Mouse (Mus musculus): ENCODE measurements around the gene Pigk.
"Not testable (repeated sequence)": the region's sequence is repeated elsewhere in the genome, so short reads cannot be mapped to it uniquely, and the experiment has no call there.

Pigk gene

DNA sequence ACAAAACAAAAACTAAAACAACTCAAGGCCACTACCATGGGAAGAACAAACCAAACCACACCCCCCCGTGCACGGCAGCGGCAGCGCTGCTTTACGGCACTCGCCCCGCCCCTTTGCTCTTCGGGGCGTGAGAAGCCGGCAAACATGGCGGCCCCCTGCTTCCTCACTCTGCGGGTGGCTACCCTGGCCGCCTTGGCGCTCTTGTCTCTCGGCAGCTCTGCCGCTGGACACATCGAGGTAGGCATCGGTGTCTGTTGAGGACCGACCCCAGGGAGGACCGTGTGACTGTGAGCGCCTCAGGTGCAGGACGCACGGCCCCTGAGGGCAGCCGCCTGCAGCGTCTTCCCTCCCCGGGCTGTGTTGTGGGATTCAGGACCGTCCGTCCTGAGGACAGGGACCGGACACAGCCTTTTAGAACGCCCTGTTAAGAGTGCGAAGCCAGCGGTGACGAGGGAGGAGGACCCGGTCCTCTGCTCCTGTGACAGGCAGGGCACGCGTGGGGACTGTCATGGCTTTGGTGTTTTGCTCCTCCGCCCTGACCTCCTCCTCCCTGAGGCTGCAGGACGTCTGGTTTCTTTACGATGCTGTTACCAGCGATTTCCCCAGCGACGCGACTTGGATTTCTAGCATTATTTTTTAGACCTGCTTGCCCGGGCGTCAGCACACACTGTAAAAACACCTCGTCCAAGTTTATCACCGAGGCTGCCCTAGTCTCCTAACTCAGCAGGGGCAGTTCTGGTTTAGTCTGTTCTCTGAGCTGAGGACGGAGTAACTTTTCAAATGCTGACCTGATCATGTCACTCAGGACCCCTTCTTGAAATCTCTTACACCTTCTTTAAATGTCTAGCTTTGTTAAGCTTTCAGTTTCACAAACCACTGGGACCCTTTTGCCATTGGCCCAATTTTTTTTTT lies at the start of gene Pigk:
Pigk (plus strand) TSS at position 110 of the 912 bp plus-strand sequence.
- DNase-seq, result peak; percentile 90

DNA sequence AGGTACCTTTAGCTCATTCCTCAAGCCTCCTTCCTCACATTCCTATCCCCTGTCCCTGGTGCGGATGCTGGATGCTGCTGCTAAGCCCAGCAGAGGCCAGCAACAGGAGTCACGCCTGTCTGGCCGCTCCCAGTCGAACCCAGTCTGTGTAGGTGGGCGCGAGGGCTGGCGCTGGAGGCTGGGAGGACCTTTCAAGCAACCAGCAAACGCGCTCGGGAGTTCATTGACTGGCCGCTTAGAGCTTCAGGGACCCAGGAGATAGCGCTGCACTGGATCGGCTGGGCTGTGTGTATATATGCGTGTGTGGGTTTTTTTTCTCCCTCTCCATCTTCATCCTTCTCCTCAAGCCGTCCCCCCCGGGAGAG lies 46.9 kb upstream of the Pigk start:
- no peak for DNase-seq

DNA sequence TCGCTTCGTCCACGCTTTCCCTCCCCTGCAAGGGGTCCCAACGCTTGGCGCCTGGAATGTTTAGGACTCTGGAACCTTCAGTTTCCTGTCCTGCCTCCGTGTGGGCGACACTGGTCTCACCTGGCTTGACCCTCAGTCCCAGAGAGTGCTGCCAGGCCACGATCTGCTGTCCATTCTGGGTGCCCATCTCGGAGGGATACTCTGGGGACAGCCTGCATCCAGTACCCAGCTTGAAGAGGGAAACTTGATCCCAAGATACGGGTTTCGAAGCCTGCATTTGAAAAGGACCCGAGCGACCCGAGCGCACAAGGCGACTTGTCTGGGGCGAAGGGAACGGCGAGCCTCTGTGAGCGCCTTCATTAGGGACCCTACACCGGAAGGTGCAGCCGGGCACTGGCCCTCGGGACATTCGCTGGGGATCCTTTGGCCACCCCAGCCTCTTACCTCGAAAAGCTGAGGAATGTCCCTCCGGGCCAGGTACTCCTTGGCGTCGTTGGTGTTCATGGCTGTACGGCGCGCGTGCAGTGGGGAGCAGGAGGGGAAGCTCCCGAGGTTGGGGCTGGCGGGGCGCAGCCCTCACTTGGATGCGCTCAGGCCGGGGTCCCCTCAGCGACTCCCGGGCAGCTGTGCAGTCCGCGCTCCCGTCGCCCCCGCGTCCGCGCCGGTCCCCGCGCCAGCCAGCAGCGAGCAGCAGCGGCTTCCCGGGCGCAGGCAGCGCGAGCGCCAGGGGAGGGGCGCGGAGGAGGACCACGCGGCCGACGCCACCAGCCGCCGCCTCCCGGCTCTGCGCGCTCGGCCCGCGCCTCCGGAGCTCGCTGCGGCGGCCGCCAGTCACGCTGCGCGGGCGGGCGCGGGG lies 46.3 kb upstream of the Pigk start:
- peak; percentile 18 for DNase-seq

DNA sequence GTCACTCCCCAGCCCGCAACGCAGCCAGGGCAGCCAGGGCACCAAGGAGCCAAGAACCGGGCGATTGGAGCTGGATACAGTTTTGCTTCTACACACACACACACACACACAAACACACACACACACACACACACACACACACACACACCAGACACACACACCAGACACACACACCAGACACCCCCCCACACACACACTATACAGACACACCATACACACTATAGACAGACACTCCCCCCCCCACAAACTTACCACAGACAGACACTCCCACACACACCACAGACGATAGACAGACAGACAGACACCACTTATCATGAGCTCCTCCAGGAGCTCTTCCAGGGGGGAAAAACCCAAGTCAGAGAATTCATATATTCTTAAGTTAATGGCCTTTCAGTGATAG lies 45.7 kb upstream of the Pigk start, which contains the start of gene Ak5:
Ak5 (minus strand) TSS at position 122 of the 400 bp plus-strand sequence.
- no peak for DNase-seq

DNA sequence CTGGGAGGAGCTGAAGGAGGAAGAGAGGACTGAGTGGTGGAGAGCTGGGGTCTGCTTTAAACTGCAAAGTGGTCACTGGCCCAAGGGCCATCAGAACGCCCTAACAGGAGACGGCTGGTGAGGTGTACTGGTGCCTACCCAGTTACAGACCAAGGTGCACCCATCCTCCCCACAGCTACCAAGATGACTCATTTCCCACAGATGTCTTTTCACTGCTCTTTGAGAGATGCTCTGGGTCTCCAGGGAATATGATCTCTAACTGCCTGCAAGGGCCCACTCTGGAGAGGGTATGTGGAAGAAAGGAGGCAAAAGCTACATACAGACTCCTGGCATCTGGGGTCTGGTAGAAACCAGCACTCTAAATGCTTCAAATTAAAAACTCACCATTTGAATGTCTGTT lies 45.1 kb upstream of the Pigk start:
- DNase-seq, result no peak

DNA sequence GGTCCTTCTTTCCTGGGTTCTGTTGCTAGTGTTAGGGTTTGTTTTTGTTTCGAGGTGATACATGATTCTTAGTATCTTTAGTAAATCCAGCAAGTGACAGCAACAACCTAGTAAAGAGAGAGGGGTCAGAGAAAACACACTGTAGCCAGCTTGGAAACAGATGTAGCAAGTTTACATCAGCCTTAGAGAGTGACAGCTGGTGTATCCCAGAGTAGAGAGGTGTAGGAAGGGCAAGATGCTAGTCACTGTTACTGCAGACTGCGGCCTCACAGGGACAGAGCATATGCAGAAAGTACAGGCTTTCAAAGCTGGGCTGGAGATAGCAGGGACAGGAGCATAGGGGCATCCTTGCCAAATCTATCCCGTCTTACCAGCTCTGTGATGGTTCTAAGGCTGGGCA lies 44.1 kb upstream of the Pigk start:
- DNase-seq, result no peak

DNA sequence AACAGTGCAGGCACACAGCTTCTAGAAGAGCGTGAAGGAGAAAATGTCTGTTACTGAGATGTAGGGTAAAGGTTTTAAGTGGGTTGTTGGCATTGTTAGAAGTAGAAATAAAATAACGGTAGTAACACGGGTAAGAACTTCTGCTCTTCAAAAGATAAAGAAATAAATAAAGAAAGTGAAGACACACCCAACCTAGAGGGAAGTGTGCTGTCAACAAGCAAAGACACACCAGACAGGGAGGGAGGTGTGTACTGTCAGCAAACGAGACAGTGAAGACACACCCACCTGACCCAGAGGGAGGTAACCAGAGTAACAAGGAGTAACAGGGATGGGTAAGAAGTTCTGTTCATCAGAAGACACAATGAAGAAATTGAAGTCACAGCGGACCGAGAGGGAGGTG lies 39.2 kb upstream of the Pigk start:
- no peak for DNase-seq

DNA sequence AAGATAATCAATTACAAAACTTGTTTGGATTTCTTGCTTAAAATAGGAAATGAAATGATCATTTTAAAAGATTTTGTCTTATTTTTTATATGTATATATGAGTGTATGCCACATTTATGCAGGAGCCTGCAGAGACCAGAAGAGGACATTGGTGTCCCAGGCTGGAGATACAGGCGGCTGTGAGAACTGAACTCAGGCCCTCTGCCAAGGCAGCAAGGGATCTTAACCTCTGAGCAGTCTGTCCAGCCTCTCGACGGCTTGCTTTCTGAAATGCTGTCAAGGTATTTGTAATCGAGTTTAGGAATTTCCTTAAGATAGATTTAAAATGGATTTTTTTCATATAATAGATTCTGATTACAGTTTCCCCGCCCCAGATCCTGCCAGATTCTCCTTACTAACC lies 25.4 kb upstream of the Pigk start:
- no peak for DNase-seq

DNA sequence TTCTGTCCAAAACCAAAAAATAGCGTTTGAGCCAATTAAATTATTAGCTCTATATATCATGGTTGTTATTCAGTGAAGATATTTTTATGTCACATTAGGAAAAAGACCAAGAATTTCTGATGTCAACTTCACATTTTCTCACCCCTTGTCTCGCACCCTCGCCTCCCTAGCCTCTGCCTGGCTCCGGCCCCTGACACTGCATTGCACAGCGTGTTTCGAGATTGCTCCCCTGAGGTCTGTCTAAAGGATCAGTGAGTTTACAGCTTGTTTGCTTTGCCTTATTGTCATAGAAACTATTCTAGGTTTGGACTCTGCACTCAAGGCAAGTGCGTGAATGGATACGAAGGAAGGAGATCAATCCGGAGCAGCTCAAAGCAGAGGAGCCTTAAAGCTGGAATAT lies 24.8 kb upstream of the Pigk start:
- no peak for DNase-seq

DNA sequence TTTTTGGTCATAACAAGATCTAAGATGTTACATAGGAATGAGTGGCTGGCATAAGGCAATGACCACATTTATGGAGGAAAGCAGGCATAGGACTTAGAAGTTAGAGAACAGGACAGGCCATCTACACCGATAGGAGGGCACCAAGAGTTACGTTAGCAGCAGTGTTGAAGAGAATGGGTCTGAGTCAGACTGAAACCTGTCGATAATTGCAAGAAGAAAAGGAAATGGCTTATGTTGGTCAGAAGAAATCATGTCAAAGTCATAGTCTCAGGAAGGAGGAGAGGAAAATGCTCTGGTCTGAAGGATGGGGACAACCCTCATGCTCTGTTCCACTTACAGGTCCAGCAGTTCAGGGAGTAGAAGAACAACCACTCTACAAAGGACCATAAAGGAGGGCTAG lies 18.9 kb upstream of the Pigk start:
- DNase-seq, result no peak

DNA sequence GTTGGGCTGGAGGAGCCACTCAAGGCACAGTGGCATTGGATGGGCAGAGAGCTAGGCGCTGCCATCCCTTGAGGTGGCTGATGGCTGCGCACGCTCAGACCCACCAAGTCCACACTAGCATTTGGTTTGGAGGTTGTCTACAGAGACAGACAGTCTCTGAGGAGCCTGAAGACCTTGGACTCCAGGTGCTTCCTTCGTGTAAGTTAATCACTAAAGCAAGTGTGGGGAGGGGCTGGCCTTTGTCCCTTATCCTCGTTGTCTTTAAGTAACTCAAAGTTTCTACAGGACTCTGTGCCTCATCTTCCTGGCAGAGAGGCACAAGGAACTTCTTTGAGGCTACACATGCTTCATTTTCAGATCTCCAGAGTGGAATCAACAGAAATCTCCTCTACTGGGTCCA lies 15.9 kb upstream of the Pigk start:
- DNase-seq, result no peak

DNA sequence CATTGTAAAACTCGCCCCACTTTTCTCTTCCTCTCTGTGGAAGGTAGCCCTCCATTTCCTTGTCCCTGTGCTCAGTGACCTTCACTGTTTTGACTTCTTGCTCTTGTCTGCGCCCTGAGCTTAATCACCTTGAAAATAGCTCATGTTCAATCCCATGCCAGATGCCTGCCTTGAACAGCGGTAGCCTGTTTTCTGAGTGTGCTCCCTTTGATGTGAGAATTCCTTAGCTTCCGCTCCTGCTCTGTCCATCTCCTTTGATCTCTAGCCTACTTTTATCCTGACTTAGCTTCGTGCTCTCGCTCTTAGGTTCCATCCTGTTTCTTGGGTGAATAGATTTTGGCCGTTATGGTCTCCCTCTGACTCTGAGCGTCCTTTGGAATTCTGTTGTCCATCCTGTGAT lies 14.6 kb upstream of the Pigk start:
- DNase-seq, result no peak

DNA sequence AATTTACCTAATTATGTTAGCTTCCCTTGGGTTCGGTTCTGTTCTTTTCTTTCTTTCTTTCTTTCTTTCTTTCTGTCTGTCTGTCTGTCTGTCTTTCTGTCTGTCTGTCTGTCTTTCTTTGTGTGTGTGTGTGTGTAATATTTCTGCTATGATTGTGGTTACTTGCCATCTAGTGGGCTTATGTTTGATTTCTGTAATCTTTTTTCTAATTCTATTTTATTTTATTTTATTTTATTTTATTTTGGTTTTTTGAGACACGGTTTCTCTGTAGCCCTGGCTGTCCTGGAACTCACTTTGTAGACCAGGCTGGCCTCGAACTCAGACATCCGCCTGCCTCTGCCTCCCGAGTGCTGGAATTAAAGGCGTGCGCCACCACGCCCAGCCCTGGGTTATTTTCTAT lies 12.4 kb upstream of the Pigk start:
- not testable (repeated sequence) for DNase-seq

DNA sequence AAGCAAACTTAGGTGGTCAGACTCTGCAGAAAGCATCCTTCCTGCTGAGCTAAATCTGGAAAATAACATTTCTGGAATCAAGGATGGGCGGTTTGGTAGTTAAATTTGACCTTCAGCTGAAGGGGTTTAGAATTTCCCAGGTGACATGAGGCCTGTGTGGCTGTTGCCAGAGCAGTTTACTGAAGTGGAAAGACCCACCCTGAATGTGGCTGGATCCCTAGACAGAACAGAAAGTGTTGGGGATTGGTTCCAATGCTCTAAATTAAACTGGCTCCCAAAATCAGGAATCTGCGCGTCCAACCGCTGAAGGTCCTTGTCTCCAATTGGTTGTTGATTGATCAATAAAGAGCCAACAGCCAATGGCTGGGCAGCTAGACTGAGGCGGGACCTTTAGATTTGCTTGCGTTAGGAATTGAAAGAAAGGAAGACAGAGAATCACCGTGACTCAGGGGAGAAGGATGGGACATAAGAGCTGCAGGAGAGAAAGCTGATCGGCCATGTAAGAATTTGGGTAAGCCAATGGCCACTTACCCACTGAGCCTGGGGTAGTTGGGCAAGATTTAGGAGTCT lies 11.5 kb upstream of the Pigk start:
- no peak for DNase-seq

DNA sequence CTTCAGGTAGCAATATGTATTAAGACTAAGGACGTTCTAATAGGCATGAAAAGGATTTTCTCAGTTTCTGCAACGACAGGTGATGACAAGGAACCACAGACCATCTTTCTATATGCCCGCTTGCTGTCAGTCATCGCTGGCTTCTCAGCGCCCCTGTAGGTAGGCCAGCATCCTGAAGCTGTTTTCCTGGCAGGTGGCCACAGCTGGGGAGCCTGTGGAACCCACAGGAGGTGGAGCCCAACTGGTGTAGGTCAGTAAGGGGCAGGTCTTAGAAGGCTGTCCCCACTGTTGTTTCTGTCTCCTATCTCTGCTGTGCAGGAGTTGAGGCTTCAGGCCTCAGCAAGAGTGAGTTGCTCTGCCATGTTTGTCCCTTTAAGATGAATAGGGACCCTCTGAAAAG lies 8.1 kb upstream of the Pigk start:
- no peak for DNase-seq

DNA sequence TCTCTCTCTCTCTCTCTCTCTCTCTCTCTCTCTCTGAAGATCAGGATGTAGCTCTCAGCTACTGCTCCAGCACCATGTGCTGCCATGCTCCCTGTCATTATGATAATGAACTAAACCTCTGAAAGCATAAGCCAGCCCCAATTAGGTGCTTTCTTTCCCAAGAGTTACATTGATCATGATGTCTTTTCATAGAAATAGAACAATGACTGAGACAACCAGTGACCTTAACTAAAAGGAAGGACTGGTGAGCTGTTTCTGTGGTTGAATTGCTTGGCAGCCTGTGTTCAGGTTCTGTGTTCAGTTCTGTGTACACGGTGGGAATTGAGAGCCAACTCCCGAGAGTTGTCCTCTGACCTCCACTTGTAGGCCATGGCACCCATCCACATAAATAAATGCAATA lies 7.0 kb upstream of the Pigk start:
- DNase-seq, result no peak

DNA sequence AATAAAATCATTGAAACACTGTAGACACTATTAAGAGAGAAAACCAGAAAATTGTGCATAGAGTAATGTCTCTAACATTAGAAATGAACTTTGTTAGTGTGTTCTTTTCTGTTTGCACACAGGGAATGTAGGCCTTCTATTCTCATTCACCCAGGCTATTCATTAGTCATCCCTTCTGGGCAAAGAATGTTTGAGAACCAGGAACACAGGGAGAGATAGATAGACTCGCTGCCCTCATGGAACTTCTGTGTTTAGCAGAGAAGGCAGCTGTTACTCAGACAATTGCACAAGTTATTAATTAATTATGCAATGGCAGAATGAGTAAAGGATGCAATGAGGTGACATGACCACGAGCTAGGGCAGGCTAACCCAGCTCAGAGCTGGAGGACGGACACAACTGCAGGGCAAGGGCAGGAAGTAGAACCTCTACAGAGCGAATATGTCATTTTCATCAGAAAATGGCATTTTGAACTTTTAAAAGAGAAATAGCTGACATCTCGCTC lies 6.5 kb upstream of the Pigk start:
- DNase-seq, result no peak

DNA sequence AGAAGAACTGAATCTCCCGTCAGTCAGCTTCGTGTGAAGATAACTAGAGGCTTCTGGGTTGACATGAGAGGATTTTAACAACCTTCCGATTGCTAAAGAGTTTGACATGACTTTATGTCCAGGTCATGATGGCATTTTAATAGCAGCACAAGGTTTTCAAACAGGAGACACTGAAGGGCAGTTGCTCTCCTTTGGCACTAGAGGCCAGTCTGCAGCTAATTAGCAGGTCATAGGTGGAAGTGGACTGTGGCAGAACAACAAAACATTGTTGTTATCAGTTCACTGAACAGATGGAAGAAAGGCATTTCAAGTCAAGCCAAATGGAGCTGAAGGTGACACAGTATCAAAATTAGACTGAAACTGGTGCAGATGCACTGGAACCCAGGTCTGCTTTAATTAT lies 4.0 kb upstream of the Pigk start:
- DNase-seq, result no peak

DNA sequence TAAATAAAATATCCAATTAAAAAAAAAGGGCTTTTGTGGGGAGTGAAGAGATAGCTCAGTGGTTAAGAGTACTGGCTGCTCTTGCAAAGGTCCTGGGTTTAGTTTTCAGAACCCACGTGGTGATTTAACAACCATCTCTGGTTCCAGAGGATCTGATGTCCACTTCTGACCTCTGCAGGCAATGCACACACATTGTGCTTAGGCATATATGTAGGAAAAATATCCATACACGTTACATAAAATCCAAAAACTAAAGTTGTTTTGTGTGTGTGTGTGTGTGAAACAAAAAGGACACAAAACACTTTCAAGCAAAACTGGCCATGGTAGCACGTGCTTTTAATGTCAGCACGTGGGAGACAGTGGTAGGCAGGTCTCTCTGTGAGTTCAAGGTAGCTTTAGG lies 943 bp upstream of the Pigk start:
- DNase-seq, result no peak

DNA sequence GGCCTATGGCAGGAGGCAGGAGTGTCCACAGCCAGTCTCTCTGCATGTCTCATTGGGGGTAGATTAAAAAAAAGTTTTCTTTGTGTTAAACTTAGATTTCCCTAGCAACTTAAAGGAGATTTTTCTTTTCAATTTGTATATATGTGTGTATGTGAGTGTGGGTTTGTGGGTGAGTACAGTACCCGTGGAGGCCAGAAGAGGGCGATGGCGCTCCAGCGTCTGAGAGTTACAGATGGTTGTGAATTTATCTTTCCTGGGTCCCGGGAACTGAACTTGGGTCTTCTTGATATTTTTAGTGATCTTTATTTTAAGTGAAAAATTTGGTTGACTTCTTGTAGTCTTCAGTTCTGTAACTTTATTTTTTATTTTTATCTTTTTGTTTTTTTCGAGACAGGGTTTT lies 7.4 kb downstream of the Pigk start:
- no peak for DNase-seq

DNA sequence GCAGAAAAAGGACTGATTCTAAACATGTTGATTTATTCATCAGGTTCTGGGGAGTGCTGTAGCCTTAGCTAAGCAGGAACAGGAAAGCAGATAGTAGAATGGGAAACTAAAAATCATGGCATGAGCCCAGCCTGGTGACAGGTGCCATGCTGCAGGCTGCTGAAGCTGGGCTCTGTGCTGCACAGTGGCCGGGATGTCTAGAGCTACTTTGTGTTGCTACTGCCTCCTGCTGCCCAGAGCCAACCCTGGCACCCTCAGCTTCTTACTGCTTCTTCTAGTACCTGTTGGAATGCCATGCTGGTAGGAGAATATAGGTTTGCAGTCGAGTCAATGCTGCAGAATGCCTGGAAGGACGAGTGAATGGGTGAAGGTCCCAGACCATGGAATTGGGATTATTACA lies 8.9 kb downstream of the Pigk start:
- DNase-seq, result no peak

DNA sequence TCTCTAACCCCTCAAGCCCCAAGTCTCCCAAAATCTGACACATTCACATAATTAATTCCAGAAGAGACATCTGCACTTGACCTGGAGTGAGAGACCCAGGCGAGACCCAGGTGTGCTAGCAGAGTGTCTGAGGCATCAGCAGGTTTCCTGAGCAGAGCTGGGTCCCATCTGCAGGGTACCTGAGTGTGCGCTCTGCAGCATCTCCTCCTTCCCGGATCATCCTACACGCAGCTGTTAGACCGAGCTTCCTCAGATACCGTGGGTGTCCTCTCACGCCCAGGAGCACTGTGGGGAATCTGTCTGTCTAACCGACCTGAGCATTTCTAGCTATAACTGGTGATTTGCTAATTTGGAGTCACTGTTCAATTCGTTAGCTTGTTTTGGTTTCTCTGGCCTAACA lies 10.5 kb downstream of the Pigk start:
- no peak for DNase-seq

DNA sequence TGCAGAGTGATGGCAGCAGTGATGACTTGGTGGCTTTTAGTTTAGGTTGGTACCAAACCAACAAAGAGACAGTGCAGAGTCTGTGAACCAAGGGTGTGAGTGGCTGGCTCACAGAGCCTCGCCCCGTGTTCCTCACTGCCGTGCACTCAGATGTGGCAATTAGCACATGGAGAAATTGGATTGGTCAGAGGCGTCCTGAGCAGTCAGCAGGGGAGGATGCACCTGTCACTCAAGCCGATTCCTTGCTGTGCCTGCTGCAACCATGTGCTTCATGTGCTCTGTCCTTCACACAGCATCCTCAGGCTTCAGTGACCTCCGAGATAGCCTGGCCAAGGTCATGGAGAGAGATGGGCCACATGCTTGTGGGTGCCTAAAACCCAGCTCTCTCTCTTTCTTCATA lies 14.3 kb downstream of the Pigk start:
- DNase-seq, result no peak

DNA sequence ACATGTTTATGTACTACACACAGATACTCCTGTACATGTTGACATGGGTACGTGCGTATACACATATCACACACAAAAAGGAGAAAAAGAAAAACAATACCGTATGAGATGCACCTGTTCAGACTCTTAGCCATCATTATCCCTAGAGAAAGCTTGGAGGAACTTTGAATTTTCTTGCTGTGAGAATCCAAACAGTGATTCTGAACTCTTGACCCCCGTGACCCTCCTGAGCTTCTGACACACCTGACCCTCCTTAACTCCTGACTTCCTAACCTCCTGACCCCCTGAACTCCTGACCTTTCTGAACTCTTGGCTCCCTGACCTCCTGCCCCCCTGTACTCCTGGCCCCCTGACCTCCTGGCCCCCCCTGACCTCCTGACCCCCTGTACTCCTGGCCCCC lies 19.1 kb downstream of the Pigk start:
- no peak for DNase-seq
